Mouse (Mus musculus) thymus, adult 2 months (tissue): ENCODE results near the gene Mpzl1. TPM values are rescaled to one million over a fixed set of nuclear protein-coding genes. Genes with fewer than 3 reads are reported as not detected.

Experiments
- DNase-seq: peaks from one replicate; pipeline ENCODE4 v3.0.0; 2021
- H3K27ac ChIP-seq: fragments of 200-500 bp; 2 replicates; pipeline ENCODE4 v1.5.1; 2012; ENCODE audit warnings: low read length, control low read depth; ENCODE audit not compliant: control insufficient read depth, insufficient read depth
- H3K27me3 ChIP-seq: fragments of 200-500 bp; 2 replicates; pipeline ENCODE4 v1.6.1; 2012; ENCODE audit warnings: mild to moderate bottlenecking, low read length, moderate library complexity, mixed read lengths; ENCODE audit not compliant: control insufficient read depth, insufficient read depth
- H3K36me3 ChIP-seq: fragments of 200-500 bp; 2 replicates; pipeline ENCODE4 v1.6.1; 2012; ENCODE audit warnings: mild to moderate bottlenecking, low read length, moderate library complexity; ENCODE audit not compliant: control insufficient read depth, insufficient read depth
- H3K4me1 ChIP-seq: fragments of 200-500 bp; replicated peaks from 2 replicates; pipeline ENCODE4 v1.6.1; 2012; ENCODE audit warnings: low read length; ENCODE audit not compliant: control insufficient read depth, insufficient read depth
- H3K4me3 ChIP-seq: fragments of 200-500 bp; 2 replicates; pipeline ENCODE4 v1.5.1; 2012; ENCODE audit warnings: mild to moderate bottlenecking, low read length, control low read depth, moderate library complexity; ENCODE audit not compliant: control insufficient read depth, insufficient read depth
- CTCF ChIP-seq: fragments of 200-500 bp; IDR thresholded peaks from 2 replicates; pipeline ENCODE4 v1.5.1; 2012; ENCODE audit warnings: mild to moderate bottlenecking, control low read depth, low read length, moderate library complexity, borderline replicate concordance; ENCODE audit not compliant: control insufficient read depth, poor library complexity, insufficient read depth; ENCODE audit errors: extremely low read depth
- POLR2A ChIP-seq: fragments of 200-500 bp; IDR thresholded peaks from 2 replicates; pipeline ENCODE4 v1.6.1; 2012; ENCODE audit warnings: mild to moderate bottlenecking, low read length, control low read depth, moderate library complexity; ENCODE audit not compliant: control insufficient read depth, poor library complexity, insufficient read depth; ENCODE audit errors: extremely low read depth
- WGBS: fragments of 180-500 bp; shearing (Covaris S2); methylation state at CpG from one replicate; pipeline ENCODE4 v1.1.7; 2018; 5-methylcytosine and 5-hydroxymethylcytosine counted together
- polyA plus RNA-seq: library from polyadenylated mRNA; depleted of rRNA; stranded (reverse); fragments of >200 nt; gene quantifications from 2 replicates; pipeline ENCODE4 v1.2.3, GENCODE M21; 2012

Mpzl1 gene
- polyA plus RNA-seq, 1 experiment = 5.9 TPM

- DNase-seq = no peak
- Histone ChIP-seq H3K4me3 (no peak overlapping the region), H3K27me3 (no peaks in the 10 kb centered on the region), H3K36me3 (no peaks in the 10 kb centered on the region), H3K4me1 (no peaks in the 10 kb centered on the region), H3K27ac (no peak overlapping the region)
- 43% methylated on average over 8 of the region's 8 CpGs for WGBS
- TF ChIP-seq CTCF = no peak
- no peak for TF ChIP-seq POLR2A
These were observed 30.1 kb downstream of the Mpzl1 start for GRCm38 (mm10) chr1:165604203-165604602.

GRCm38 (mm10) chr1:165603218-165603617, 31.1 kb downstream of the Mpzl1 start:
- no peaks in the 10 kb centered on the region for H3K27me3 ChIP-seq
- H3K4me1 ChIP-seq = no peaks in the 10 kb centered on the region
- H3K36me3 ChIP-seq = no peaks in the 10 kb centered on the region
- WGBS = 80% methylated on average over 14 of the region's 14 CpGs
- no peak for DNase-seq
- no peak overlapping the region for H3K4me3 ChIP-seq
- no peak for TF ChIP-seq CTCF
- TF ChIP-seq POLR2A = no peak
- no peak overlapping the region for H3K27ac ChIP-seq

GRCm38 (mm10) chr1:165601775-165602280, 32.5 kb downstream of the Mpzl1 start:
- H3K4me3 ChIP-seq = no peak overlapping the region
- WGBS = 92% methylated on average over 10 of the region's 10 CpGs
- no peaks in the 10 kb centered on the region for H3K36me3 ChIP-seq
- H3K27me3 ChIP-seq = no peaks in the 10 kb centered on the region
- TF ChIP-seq POLR2A (no peak), CTCF (no peak)
- no peak overlapping the region for H3K27ac ChIP-seq
- DNase-seq = no peak
- no peaks in the 10 kb centered on the region for H3K4me1 ChIP-seq

GRCm38 (mm10) chr1:165594699-165595421, 39.5 kb downstream of the Mpzl1 start:
- TF ChIP-seq CTCF (no peak), POLR2A (no peak)
- Histone ChIP-seq H3K4me3 (no peak overlapping the region), H3K4me1 (no peaks in the 10 kb centered on the region; the same call in 1 of the 2 replicates), H3K27ac (no peak overlapping the region), H3K27me3 (no peaks in the 10 kb centered on the region), H3K36me3 (no peaks in the 10 kb centered on the region)
- DNase-seq = no peak
- WGBS = 92% methylated on average over 15 of the region's 15 CpGs

- no peaks in the 10 kb centered on the region for H3K27me3 ChIP-seq
- TF ChIP-seq POLR2A (no peak), CTCF (no peak)
- no peaks in the 10 kb centered on the region; the same call in 1 of the 2 replicates for H3K4me1 ChIP-seq
- DNase-seq = no peak
- no peaks in the 10 kb centered on the region for H3K36me3 ChIP-seq
- WGBS = 81% methylated on average over 14 of the region's 14 CpGs
- no peak overlapping the region for H3K27ac ChIP-seq
- no peak overlapping the region for H3K4me3 ChIP-seq
These were observed 41.8 kb downstream of the Mpzl1 start for GRCm38 (mm10) chr1:165592295-165593082.

- DNase-seq = no peak
- WGBS = 25% methylated on average over 8 of the region's 8 CpGs
- TF ChIP-seq CTCF = no peak
- Histone ChIP-seq H3K27ac (no peak overlapping the region), H3K4me1 (no peaks in the 10 kb centered on the region; the same call in 1 of the 2 replicates), H3K4me3 (no peak overlapping the region), H3K36me3 (no peaks in the 10 kb centered on the region), H3K27me3 (no peaks in the 10 kb centered on the region)
These were observed 43.6 kb downstream of the Mpzl1 start for GRCm38 (mm10) chr1:165590760-165591159.
